Mouse (Mus musculus): ENCODE measurements around the gene Churc1. TPM values are rescaled to one million over a fixed set of nuclear protein-coding genes. Genes with fewer than 3 reads are reported as not detected.

The Churc1 gene
- polyA plus RNA-seq (2012; rRNA removed; ENCODE audit: low replicate concordance), result 32.9 and 95.8 TPM in 2 replicates

DNA sequence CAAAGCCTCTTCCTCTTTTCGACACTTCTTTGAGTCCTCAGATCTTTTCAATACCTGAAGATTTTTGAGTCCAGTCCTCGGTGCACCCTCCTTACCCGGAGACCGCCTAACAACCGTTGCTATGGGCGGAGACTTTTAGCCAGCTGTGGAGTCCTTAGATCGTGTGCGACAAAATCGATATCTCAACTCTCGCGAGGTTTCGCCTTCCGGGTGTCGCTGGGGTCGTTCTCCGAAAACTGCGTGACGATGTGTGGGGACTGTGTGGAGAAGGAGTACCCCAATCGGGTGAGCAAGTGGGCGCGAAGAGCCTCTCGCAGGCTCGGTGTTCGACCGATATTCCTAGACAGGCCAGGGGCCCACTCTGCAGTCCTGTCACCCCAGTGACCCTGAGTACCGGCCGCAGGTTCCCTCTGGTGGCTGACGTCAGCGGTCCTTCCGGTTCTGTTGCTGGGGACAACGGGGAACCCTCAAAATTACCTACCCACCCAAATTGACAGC, at the start of gene Churc1, which contains the start of gene Fntb:
TSS of gene Churc1 (plus strand) at position 185 of the 498 bp plus-strand sequence.
TSS of gene Fntb (plus strand) at position 236 of the 498 bp plus-strand sequence.

DNA sequence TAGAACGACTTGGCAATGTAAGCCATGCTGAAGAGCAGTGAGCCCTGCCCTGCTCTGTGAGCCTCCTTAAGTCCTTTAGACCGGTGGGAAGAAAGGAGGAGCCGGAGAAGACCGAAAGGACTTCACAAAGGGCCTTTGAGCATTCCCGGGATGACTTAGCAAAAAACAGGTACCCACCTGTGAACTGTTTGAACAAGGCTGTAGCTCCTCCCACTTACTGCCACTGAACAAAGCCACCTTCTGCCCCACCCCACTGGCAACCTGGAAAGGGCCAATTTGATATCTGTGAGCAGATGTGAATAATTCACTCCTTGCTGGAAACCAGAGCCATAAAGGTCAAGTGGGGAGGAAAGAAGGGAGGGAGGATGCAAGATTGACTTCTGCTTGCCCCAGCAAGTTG, 30.0 kb downstream of the Churc1 start, which contains the start of gene Gpx2:
TSS of gene Gpx2 (minus strand) at position 205 of the 400 bp plus-strand sequence.

DNA sequence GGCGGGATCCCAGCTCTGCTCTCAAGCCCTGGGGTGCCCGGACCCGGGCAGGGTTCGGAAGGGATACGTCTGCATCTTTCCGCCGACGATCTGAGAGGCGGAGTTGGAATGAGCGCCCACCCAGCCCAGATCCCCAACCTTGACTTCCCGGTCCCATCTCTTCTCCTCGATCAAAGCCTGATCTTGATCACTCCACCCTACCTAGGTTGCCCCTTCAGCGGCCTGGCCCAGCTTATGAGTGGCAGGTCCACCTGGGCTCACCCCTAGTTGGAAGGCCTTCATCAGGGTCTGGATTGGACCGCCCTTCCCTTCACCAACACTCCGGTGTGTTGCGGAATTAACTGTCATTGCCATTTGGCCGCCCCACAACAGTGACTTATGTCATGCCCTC, 57.3 kb downstream of the Churc1 start, which contains the start of gene Rab15:
TSS of gene Rab15 (minus strand) at position 258 of the 391 bp plus-strand sequence.

Other genes starting within 250 kb of the Churc1 start
- gene Plekhg3, start 234.6 kb upstream of the Churc1 start, polyA plus RNA-seq (2012; rRNA removed; ENCODE audit: low replicate concordance), result 39.5 and 42.9 TPM in 2 replicates
- gene Sptb, start 55.0 kb upstream of the Churc1 start, polyA plus RNA-seq (2012; rRNA removed; ENCODE audit: low replicate concordance), result 1.5 and 15.0 TPM in 2 replicates
- 25.8 and 29.0 TPM in 2 replicates for gene Fntb, start 51 bp downstream of the Churc1 start, polyA plus RNA-seq (2012; rRNA removed; ENCODE audit: low replicate concordance)
- 0.29 and 0.93 TPM in 2 replicates for gene Gpx2, start 30.0 kb downstream of the Churc1 start, polyA plus RNA-seq (2012; rRNA removed; ENCODE audit: low replicate concordance)
- gene Rab15, start 57.4 kb downstream of the Churc1 start, polyA plus RNA-seq (2012; rRNA removed; ENCODE audit: low replicate concordance), result 12.4 and 15.9 TPM in 2 replicates
- gene Max, start 196.7 kb downstream of the Churc1 start, polyA plus RNA-seq (2012; rRNA removed; ENCODE audit: low replicate concordance), result 25.9 and 40.7 TPM in 2 replicates

Measured in mammary gland, adult 2 months (tissue).